In the genomic region with DNA sequence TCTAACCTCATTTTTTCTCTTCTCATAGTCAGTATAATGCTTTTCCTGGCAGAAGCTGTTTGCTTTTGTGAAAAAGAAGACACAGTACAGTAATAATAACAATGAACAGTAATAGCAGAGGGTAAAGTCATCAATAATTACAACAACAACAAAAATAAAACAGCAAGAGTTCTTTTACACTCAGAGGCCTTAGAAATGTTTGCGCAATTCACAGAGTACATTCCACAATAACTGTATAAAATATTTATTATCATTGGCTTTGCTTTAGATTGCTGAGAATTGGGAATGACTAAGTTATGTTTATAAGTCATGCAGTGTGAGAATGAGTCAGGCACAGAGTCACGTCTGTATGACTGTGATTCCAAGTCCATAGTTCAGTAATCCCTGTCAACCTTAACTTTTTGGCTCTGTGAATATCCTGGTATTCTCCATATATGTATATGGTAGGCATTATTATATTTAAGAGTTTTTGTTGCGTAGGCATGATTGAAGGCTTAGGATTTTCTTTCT, we compare ENCODE assay signal across 20 mouse cellular contexts. TPM values are rescaled to one million over a fixed set of nuclear protein-coding genes. Genes with fewer than 3 reads are reported as not detected.
"Had no signal": no experiment of that assay in that cellular context is flagged by ENCODE, and none has a peak within 500 bp of the region (broad histone marks: within the 10 kb centered on the region; RNA-seq: fewer than 3 reads in every experiment).

No protein-coding gene starts in this region.

- DNase-seq: liver, postnatal 0 days; lung, adult 2 months; lung, postnatal 14 days; lung, postnatal 36 days; right cerebral cortex, postnatal 25 days; right cerebral cortex, postnatal 4 days; spleen, adult 18-20 months; thymus, adult 18-20 months; thymus, postnatal 14 days; thymus, postnatal 36 days had no signal

- ATAC-seq: liver, postnatal 0 days; lung, postnatal 0 days; midbrain, embryonic 13.5 days; midbrain, embryonic 15.5 days had no signal

- H3K4me1 ChIP-seq: lung, embryonic 15.5 days; megakaryocyte, embryonic 14.5 days; midbrain, embryonic 13.5 days; midbrain, embryonic 15.5 days; neural tube, embryonic 15.5 days had no signal

- H3K27ac ChIP-seq: lung, embryonic 15.5 days; macrophage; midbrain, embryonic 13.5 days; midbrain, embryonic 15.5 days; neural tube, embryonic 13.5 days; neural tube, embryonic 15.5 days had no signal

- H3K9me3 ChIP-seq: lung, embryonic 15.5 days; megakaryocyte, embryonic 14.5 days; midbrain, embryonic 13.5 days; midbrain, embryonic 15.5 days; neural tube, embryonic 13.5 days; neural tube, embryonic 15.5 days had no signal

- H3K27me3 ChIP-seq: lung, embryonic 15.5 days; megakaryocyte, embryonic 14.5 days; midbrain, embryonic 13.5 days; midbrain, embryonic 15.5 days; neural tube, embryonic 13.5 days; neural tube, embryonic 15.5 days had no signal

- H3K36me3 ChIP-seq: lung, embryonic 15.5 days; midbrain, embryonic 13.5 days; midbrain, embryonic 15.5 days; neural tube, embryonic 13.5 days; neural tube, embryonic 15.5 days had no signal

- H3K4me2 ChIP-seq: lung, embryonic 15.5 days; midbrain, embryonic 11.5 days; midbrain, embryonic 13.5 days; midbrain, embryonic 15.5 days; neural tube, embryonic 13.5 days; neural tube, embryonic 15.5 days had no signal

- H3K4me3 ChIP-seq: lung, embryonic 15.5 days; megakaryocyte, embryonic 14.5 days; midbrain, embryonic 13.5 days; midbrain, embryonic 15.5 days; neural tube, embryonic 13.5 days; neural tube, embryonic 15.5 days had no signal

- H3K9ac ChIP-seq: liver, postnatal 0 days; lung, embryonic 15.5 days; midbrain, embryonic 13.5 days; midbrain, embryonic 15.5 days; neural tube, embryonic 13.5 days; neural tube, embryonic 15.5 days had no signal

RNA-seq across cellular contexts. Expression of a gene that starts 23.6 kb away (rescaled TPM):
- polyA plus RNA-seq: liver, postnatal 0 days; lung, adult 2 months; macrophage; midbrain, embryonic 11.5 days; small intestine, adult 2 months had no signal
